Mouse (Mus musculus): ENCODE results near the gene Gm17606.

The Gm17606 gene

DNA sequence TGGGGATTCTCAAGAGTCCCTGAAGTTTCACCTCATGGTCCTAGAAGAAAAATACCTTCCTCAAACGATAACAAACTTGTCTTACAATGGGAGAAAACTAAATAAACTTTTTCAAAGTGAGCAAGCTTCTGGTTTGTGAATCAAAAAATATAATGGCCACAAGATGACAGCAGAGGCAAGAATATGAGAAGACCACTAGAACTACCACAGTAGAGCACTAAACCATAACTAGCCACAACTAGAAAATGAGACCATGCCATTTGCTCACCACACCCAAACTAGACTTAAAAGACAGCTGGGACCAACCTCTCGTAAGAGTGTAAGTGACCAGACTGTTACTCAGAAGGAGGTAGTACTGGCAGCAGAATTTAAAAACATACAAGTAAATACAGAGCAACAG, 19.3 kb downstream of the Gm17606 start:
- DNase-seq (ENCODE audit: low read depth, low spot score): no peak

DNA sequence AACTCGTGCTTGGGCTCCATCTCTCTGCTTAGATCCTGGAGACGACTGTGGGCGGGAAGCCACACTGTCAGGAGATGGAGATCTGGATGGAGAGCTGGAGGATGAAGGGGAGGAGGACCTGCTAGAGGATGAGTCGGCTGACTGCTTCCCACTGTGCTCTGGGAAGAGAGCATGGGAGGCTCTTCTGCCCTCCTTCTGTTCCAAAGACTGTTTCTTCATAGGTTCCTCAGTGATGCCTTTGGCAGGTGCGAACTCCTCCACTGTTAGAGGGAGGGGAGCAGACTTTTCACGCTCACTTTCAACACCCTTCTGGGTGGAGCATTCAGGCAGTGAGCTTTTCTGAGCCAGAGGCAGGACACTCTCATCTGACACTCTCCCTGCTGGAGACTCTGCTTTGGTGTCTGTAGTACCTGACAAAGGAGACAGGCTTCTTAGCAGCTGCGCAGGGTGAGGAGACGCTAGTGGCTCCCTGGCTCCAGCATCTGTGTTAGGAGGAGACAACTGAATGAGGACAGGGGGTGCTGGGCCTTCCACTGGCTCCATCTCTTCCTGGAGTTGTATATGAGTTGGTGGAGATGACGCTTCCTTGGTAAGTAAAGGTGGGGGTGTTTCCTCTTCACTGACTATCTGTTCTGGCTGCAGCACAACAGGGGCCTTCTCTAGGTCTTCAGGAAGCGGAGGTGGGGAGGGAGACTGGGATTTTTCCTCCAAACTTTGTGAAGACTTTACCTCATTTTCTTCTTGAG, 23.9 kb downstream of the Gm17606 start:
- DNase-seq (ENCODE audit: low read depth, low spot score): no peak

DNA sequence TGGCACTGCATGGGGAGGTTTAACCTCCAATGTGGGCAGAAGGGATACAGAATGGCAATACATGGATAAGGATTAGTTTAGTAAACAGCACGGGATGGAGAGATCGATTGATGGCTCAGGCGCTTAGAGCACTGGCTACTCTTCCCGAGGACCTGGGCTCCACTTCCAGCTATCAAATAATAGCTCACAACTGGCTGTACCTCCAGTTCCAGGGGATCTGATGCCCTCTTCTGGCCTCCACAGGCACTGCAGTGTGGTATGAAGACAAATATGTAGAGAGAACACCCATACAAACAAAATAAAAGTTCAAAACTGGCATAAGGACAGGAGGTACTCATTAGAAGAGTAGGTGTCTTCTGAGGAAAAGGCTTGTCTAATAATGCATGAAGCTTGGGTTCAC, 28.6 kb downstream of the Gm17606 start:
- peak; percentile 67 for DNase-seq (ENCODE audit: low read depth, low spot score)

DNA sequence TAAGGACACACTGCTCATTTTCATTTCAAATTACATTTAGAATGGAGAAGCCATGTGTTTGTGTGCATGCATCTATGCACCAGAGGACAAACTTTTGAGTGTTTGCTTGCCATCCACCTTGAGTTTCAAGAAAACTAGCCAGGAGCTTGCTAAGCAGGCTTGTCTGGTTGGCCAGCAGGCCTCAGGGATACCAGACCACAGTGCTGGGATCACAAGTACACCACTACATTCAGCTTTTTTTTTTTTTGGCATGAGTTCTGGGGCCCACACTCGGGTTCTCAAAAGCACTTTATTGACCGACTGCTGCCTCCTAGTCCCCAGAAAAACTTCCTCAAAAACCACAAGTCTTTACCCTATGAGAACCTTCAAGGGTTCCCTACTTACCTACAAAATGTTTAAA, 33.6 kb downstream of the Gm17606 start:
- DNase-seq (ENCODE audit: low read depth, low spot score): no peak

DNA sequence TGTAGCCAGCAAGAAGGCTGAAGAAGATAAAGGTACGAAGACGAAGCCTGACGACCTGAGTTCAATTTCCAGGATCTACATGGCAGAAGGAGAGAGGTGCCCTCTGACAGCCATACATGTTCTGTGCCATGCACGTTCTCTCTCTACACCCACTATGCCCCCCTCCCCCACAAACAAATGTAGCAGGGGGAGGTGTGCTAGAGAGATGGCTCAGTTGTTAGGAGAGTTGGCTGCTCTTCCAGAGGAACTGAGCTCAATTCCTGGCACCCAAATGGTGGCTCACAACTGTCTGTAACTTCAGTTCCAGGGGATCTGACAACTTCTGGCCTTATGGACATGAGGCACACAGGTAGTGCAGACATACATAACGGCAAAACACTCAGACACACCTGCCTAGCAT, 35.5 kb downstream of the Gm17606 start:
- DNase-seq (ENCODE audit: low read depth, low spot score): no peak

DNA sequence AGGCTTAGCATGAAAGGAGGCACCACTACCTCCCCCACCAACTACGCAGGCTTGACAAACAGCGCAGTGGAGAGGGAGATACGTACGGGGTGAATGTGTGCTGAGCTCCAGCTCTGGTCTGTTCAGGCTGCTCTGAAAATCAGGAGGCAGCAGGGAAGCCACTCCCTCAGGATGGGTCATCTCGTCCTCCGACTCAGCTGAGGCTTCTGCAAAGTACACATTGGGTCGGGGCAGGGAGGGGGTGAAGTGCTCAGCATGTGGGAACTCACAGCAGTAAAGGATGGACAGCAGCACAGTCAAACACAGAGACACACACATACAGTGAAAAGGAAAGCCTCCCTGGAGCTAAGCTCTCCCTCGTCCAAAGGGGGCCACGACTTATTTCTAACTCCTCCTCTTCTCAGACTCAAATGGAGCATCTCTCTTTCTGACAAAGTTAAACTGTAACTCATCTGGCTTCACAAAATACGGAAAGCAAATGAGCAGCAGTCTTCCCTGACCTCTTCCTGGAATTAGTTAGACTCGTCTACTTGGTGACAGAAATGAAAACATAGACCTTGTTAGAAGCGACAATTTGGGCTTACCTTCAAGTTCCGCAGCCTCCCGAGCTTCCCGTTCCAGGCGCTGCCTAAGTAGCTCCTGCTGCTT, 38.0 kb downstream of the Gm17606 start:
- no peak for DNase-seq (ENCODE audit: low read depth, low spot score)

DNA sequence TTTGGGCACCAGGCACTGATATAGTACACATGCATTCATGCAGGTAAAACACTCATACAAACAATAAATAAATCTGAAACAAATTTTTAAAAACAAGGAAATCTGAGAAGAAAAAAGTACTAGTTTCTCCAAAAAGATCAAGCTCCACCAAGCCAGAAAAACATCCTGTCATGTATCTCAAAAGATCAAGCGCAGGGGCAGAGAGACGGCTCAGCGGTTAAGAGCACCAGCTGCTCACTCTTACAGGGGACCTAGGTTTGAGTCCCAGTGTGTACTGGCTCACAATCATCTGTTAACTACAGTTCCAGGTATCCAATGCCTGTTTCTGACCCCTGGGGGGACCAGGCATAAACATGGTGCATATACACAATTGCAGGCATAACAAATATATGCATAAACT, 41.6 kb downstream of the Gm17606 start:
- peak; percentile 45 for DNase-seq (ENCODE audit: low read depth, low spot score)

DNA sequence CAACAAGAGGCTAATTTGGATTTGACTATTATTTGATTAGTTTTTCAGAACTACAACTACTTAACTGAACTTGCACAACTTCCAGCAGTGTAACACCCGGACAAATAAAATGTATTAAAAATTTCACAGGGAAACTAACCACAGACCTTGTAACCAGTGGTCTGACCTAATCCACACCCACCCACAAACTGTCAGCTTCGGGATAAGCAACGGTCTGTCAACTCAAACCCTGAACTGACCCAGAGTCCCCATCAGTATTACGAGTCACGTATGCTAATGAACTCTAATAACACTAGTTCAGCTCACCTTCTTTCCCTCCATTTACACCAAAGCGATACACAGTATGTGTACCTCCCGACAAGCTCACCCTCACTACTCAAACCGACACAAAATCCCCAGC, 44.7 kb downstream of the Gm17606 start:
- no peak for DNase-seq (ENCODE audit: low read depth, low spot score)

DNA sequence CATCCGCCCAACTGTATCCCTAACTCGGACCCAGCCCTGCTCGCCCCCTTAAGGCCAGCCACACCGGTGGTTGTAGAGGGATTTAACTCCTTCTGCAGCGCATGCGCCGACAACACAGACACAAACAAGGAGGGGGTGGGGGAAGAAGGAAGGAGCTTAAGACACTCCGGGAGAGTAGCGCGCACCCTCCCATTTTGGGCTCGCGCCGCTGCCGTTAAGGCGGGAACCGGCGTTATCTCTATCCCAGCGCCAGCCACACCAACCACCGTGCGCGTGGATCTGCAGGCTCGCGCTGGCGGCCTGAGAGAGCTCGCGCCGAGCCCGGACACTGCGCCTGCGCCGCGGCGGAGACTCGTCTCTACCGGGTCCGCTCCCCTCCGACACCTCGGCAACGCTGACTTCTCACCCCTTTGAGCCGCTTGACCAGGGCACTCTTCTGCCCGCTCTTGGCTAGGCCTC, 45.3 kb downstream of the Gm17606 start, which contains the start of gene 1700123O20Rik:
Gene 1700123O20Rik, plus strand, starts transcription at position 154 of the 459 bp plus-strand sequence.
- peak; percentile 87 for DNase-seq (ENCODE audit: low read depth, low spot score)

DNA sequence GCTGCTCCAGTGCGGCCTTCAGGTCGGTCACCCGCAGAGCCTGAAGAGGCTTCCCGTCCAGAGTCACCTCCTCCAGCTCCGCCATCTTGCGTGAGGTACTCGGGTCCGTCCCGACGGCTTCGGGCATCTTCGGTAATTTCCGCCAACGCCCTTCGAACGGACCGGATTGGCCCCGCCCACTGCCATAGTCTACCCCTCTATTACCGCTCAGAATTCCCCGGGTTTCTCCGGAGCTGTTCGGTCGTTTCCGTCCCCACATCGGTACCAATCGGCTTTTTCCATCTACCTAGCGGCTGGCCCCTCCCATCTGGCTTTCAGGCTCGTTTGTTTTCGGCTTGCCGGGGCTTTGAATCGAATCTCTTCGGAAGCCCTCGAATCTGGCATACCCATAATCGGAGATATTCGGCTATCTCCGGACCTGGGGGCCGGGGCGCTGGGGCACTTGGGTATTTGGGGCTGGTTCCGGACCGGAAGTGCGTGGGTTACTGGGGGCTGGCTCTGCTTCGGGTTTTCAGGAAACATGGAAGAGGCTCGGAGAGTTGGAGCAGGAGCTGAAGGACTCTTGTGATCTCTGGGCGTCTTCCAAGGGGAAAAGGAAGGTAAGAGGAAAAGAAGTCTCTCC, 45.9 kb downstream of the Gm17606 start, which contains the start of gene Acin1:
Gene Acin1, minus strand, starts transcription at position 410 of the 622 bp plus-strand sequence.
- DNase-seq (ENCODE audit: low read depth, low spot score): peak; percentile 100

DNA sequence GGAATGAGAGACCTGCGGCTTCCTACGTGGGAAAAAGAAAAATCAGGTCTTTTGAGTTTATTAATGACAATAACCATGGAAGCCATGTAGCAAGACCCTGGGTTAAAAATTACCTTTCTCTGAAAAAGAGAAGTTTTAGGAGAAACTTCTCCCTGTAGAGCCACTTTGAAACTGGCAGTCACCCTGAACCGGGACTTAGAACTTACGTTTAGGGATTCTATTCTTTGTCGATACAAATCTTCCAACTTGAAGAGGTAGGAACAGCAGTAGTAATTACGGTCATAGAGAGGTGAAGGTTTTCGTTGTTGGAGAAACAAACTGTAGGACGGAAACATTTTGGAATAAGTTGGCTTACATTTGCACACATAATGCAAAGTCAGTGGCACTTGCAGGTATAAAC, 46.5 kb downstream of the Gm17606 start:
- no peak for DNase-seq (ENCODE audit: low read depth, low spot score)

DNA sequence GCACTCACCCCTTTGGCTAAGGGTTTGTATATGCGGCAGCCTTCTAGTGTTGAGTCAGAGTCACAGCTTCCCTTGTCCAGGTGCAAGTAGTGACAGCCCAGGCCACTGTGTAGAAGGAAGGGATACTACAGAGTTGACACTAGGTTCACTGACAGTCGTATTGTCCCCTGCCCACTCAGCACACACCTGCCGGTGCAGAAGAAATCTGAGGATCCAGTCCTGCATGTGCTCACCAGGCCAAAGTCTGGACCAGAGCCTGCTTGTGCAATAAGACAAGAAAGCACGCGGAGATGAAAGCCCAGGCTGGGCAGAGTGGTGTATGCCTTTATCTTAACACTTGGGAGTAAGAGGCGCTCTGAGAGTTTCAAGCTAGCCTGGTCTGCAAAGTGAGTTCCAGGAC, 54.3 kb downstream of the Gm17606 start:
- DNase-seq (ENCODE audit: low read depth, low spot score): no peak

DNA sequence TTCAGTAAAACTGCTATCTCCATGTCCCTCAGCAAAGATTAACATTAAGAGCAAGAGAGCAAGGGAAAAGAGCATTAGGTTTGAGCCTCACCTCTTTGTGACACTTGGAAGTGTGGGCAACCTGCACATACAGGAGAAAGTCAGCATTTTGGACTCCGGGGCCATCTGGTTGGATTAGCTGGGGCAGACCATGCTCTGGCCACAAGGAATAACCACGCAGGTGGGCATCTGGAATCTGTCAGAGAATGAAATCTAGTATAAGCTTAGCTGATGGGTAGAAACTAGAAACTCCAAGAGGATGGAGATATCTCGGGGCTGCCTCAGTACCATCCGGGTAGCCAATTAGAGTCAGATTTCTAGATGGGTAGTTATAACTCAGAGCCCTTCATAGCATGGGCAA, 56.0 kb downstream of the Gm17606 start:
- no peak for DNase-seq (ENCODE audit: low read depth, low spot score)
